Mouse (Mus musculus): Measurements from ENCODE around the gene Rin2.

DNA sequence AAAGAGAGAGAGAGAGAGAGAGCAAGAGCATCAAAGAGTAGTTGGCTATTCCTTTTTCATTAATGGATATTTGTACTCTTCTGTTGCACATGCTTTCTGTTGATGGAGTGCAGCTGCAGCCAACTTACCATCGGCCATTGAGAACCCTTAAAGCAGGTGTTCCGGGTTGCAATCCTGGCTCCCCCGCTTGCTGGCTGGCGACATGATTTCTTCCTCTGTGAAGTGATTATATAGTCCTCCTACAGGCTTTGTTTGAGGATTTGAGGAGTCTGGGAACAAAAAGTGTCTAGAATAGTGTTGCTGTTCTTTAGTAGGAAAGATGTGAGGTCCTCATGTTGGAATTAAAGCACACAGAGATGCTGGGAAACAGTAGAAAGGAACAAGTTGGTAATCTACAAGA, 196.3 kb downstream of the Rin2 start:
- TF ChIP-seq TAL1 (IDR thresholded peaks at IDR 0.05; ENCODE audit: low read length) = no peak
- no peak for TF ChIP-seq GATA1 (IDR thresholded peaks at IDR 0.05; ENCODE audit: low read length)
